Mouse (Mus musculus) large intestine, adult 2 months (tissue): ENCODE results near the gene Gm36210. TPM values are rescaled to one million over a fixed set of nuclear protein-coding genes. Genes with fewer than 3 reads are reported as not detected.

ENCODE experiments used
- DNase-seq: peaks from one replicate; pipeline ENCODE4 v3.0.0-alpha.2; 2012; ENCODE audit warnings: low read depth, low spot score
- WGBS: fragments of 180-500 bp; shearing (Covaris S2); methylation state at CpG from one replicate; pipeline ENCODE4 v1.1.7; 2018; 5-methylcytosine and 5-hydroxymethylcytosine counted together
- polyA plus RNA-seq: library from polyadenylated mRNA; depleted of rRNA; stranded (reverse); fragments of >200 nt; gene quantifications from 2 replicates; pipeline ENCODE4 v1.2.3, GENCODE M21; 2012; rRNA removed

Gene Gm36210
- polyA plus RNA-seq, 1 experiment: not detected

DNA sequence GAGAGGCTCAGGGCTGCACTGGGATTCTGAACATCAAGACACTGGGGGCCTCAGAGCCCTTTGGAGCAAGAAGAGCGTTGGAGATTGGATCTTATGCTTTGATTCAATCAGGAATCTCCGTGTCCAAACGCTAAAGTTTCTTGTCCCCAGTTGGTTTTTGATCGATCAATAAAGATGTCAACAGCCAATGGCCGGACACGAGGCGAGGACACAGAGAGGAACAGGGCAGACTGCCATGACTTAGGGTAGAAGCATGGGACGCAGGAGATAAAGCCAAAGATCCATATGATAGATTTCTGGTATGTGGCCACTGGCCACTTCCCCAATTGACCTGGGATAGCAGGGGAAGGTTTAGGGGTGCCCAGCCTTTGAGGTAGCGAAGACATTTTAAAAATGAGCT is 49.8 kb downstream of the Gm36210 start:
- 90% methylated on average over 9 of the region's 9 CpGs for WGBS

GRCm38 (mm10) chr7:4853613-4854012 is 52.7 kb downstream of the Gm36210 start:
- WGBS: 80% methylated on average over 3 of the region's 3 CpGs

More for the DNA sequence above, 49.8 kb downstream of the Gm36210 start:
- no peak for DNase-seq

GRCm38 (mm10) chr7:4851315-4851688 is 55.0 kb downstream of the Gm36210 start:
- DNase-seq: no peak
- WGBS: 77% methylated on average over 8 of the region's 8 CpGs

More at GRCm38 (mm10) chr7:4853613-4854012, 52.7 kb downstream of the Gm36210 start:
- DNase-seq: no peak

DNA sequence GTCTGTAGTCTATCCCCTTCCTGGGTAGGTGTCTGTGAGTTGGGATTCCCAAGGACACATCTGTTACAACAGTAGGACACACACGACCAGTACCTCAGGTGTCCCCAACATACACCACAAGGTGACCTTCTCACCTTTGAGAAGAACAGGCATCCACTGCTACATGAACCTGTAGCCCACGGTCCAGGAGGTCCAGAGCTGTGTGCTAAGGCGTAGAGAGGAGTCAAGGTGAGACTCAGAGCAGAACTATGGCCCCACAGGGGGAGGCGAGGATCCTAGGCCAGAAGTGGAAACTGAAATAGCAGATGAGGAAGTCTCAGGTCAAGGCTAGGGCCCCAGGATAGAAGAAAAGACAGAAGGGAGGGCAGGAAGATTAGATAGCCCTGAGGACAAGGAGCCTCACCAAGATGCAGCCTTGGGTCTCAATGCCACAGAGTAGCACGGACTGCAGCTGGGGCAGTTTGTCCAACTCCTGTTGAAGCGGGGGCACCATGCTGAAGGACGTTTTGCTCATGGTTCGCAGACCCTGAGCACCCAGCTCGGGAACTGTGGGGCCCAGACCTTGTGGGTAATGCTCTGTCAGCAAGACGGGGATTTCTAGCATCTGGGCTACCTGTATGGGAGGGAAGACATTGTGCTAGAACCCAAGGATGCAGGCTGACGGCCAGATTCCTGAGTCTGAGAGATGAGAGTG is 55.5 kb downstream of the Gm36210 start:
- WGBS: 83% methylated on average over 11 of the region's 11 CpGs
- DNase-seq: no peak

- DNase-seq: no peak
- 69% methylated on average over 9 of the region's 9 CpGs for WGBS
These were observed 56.9 kb downstream of the Gm36210 start for GRCm38 (mm10) chr7:4849372-4849771.

Other genes with a start within 250 kb of the Gm36210 start
- gene Ppp6r1, start 247.5 kb downstream of the Gm36210 start, polyA plus RNA-seq: 104 and 150 TPM in 2 replicates
- gene Hspbp1, start 221.4 kb downstream of the Gm36210 start, polyA plus RNA-seq: 32.7 and 34.4 TPM in 2 replicates
- 1.7 and 2.3 TPM in 2 replicates for gene Brsk1, start 215.9 kb downstream of the Gm36210 start, polyA plus RNA-seq
- 84.0 and 118 TPM in 2 replicates for gene Tmem150b, start 181.3 kb downstream of the Gm36210 start, polyA plus RNA-seq
- 95.6 and 126 TPM in 2 replicates for gene Kmt5c, start 166.4 kb downstream of the Gm36210 start, polyA plus RNA-seq
- gene Cox6b2, start 153.4 kb downstream of the Gm36210 start, polyA plus RNA-seq: 45.0 and 50.2 TPM in 2 replicates
- gene Fam71e2, start 135.2 kb downstream of the Gm36210 start, polyA plus RNA-seq: not detected in 2 replicates
- 0.11 and 0.81 TPM in 2 replicates for gene Il11, start 123.7 kb downstream of the Gm36210 start, polyA plus RNA-seq
- gene Tmem190, start 123.6 kb downstream of the Gm36210 start, polyA plus RNA-seq: not detected in 2 replicates
- gene Tmem238, start 116.9 kb downstream of the Gm36210 start, polyA plus RNA-seq: 81.4 and 90.8 TPM in 2 replicates
- gene Rpl28, start 113.6 kb downstream of the Gm36210 start, polyA plus RNA-seq: 510 and 604 TPM in 2 replicates
- gene Ube2s, start 93.9 kb downstream of the Gm36210 start, polyA plus RNA-seq: 348 and 501 TPM in 2 replicates
- gene Shisa7, start 61.8 kb downstream of the Gm36210 start, polyA plus RNA-seq: 0.78 and 0.86 TPM in 2 replicates
- gene Isoc2b, start 36.3 kb downstream of the Gm36210 start, polyA plus RNA-seq: 20.4 and 27.2 TPM in 2 replicates
- 14.7 and 16.2 TPM in 2 replicates for gene Isoc2a, start 29.4 kb downstream of the Gm36210 start, polyA plus RNA-seq
- gene Zfp628, start 8.7 kb upstream of the Gm36210 start, polyA plus RNA-seq: 12.7 and 14.6 TPM in 2 replicates
- 4.3 and 7.1 TPM in 2 replicates for gene Nat14, start 15.5 kb upstream of the Gm36210 start, polyA plus RNA-seq
- gene Ssc5d, start 19.3 kb upstream of the Gm36210 start, polyA plus RNA-seq: 2.9 and 3.6 TPM in 2 replicates
- gene Sbk2, start 57.9 kb upstream of the Gm36210 start, polyA plus RNA-seq: 0.06 and 0.18 TPM in 2 replicates
- not detected in 2 replicates for gene Sbk3, start 64.7 kb upstream of the Gm36210 start, polyA plus RNA-seq
- 30.6 and 33.2 TPM in 2 replicates for gene Zfp579, start 89.6 kb upstream of the Gm36210 start, polyA plus RNA-seq
- 39.4 and 44.3 TPM in 2 replicates for gene Zfp524, start 107.9 kb upstream of the Gm36210 start, polyA plus RNA-seq
- gene Fiz1, start 108.2 kb upstream of the Gm36210 start, polyA plus RNA-seq: 22.2 and 29.6 TPM in 2 replicates
- gene Gm44973, start 109.0 kb upstream of the Gm36210 start, polyA plus RNA-seq: 0.37 TPM in 1 of 2 replicates, not detected in the other
- 14.2 and 20.5 TPM in 2 replicates for gene Zfp865, start 113.9 kb upstream of the Gm36210 start, polyA plus RNA-seq
- 1.4 and 1.8 TPM in 2 replicates for gene Ccdc106, start 114.0 kb upstream of the Gm36210 start, polyA plus RNA-seq
- not detected in 2 replicates for gene 4632433K11Rik, start 127.6 kb upstream of the Gm36210 start, polyA plus RNA-seq
- gene Zfp784, start 131.9 kb upstream of the Gm36210 start, polyA plus RNA-seq: 6.8 and 7.0 TPM in 2 replicates
- gene Zfp580, start 145.0 kb upstream of the Gm36210 start, polyA plus RNA-seq: 5.2 and 6.3 TPM in 2 replicates
- 150 and 173 TPM in 2 replicates for gene U2af2, start 155.6 kb upstream of the Gm36210 start, polyA plus RNA-seq
- 238 and 291 TPM in 2 replicates for gene Epn1, start 173.7 kb upstream of the Gm36210 start, polyA plus RNA-seq
- gene Rfpl4, start 210.4 kb upstream of the Gm36210 start, polyA plus RNA-seq: not detected in 2 replicates
- gene Rasl2-9, start 219.4 kb upstream of the Gm36210 start, polyA plus RNA-seq: 0.42 and 0.48 TPM in 2 replicates
- gene Vmn1r55, start 243.2 kb upstream of the Gm36210 start, polyA plus RNA-seq: not detected in 2 replicates